Mouse (Mus musculus) erythroblast, embryonic 14.5 days (primary cell): ENCODE measurements around the gene Atf2. TPM values are rescaled to one million over a fixed set of nuclear protein-coding genes. Genes with fewer than 3 reads are reported as not detected.

Experiments used
- H3K27me3 ChIP-seq: 2 replicates; pipeline ENCODE4 v1.6.1; 2012; ENCODE audit warnings: inconsistent platforms; ENCODE audit not compliant: control insufficient read depth
- H3K36me3 ChIP-seq: 2 replicates; pipeline ENCODE4 v1.6.1; 2012; ENCODE audit warnings: mild to moderate bottlenecking, inconsistent platforms; ENCODE audit not compliant: control insufficient read depth
- H3K4me1 ChIP-seq: 2 replicates; pipeline ENCODE4 v1.6.1; 2012; ENCODE audit warnings: inconsistent platforms; ENCODE audit not compliant: control insufficient read depth
- H3K4me3 ChIP-seq: replicated peaks from 2 replicates; pipeline ENCODE3; 2012; ENCODE audit warnings: moderate library complexity, mild to moderate bottlenecking, inconsistent platforms
- H3K9me3 ChIP-seq: 2 replicates; pipeline ENCODE4 v1.6.1; 2012; ENCODE audit warnings: low read length, inconsistent platforms, mixed read lengths; ENCODE audit not compliant: control insufficient read depth
- GATA1 ChIP-seq: IDR thresholded peaks from 2 replicates; pipeline ENCODE4 v1.6.1; 2012; ENCODE audit warnings: low read length, inconsistent platforms, mixed read lengths
- TAL1 ChIP-seq: IDR thresholded peaks from 3 replicates; pipeline ENCODE4 v1.6.1; 2012; ENCODE audit warnings: low read length, inconsistent platforms, mixed read lengths
- polyA plus RNA-seq: library from polyadenylated mRNA; stranded (reverse); fragments of >175 nt; gene quantifications from 2 replicates; pipeline ENCODE4 v1.2.3, GENCODE M21; 2012

Atf2 gene
- polyA plus RNA-seq, 1 experiment = 0.33 TPM

DNA sequence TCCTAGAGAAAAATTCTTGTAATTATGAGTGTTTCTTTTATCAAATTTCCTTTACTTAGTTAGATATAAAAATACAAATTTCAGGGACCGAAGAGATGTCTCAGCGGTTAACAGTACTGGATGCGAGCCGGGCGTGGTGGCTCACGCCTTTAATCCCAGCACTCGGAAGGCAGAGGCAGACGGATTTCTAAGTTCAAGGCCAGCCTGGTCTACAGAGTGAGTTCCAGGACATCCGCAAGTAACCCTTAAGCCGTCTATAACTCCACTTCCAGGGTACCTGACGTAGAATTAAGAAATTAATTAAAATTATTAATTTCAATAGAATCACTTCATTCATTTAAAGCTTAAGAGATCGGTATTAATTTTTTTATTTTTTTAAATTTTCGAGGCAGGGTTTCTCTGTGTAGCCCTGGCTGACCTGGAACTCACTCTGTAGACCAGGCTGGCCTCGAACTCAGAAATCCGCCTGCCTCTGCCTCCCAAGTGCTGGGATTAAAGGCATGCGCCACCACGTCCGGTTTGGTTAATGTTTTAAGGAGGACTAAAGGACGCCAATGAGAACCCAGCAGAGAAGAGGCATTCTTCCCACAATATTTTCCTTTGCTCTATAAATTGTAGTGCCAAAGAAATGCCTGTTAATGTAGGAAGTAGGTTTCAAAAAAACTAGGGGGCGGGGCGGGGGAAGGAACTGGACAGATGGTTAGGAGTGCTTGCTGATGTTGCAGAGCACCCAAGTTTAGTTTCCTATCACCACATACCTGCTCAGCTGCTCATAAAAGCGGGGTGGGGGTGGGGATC, 1.2 kb upstream of the Atf2 start:
- no peaks in the 10 kb centered on the region for H3K9me3 ChIP-seq
- H3K4me3 ChIP-seq = peak overlapping the region; percentile 74
- H3K4me1 ChIP-seq = peaks cover 31% of the 10 kb centered on the region
- no peak for TF ChIP-seq GATA1
- TF ChIP-seq TAL1 = no peak
- H3K27me3 ChIP-seq = no peaks in the 10 kb centered on the region
- peaks cover 9% of the 10 kb centered on the region for H3K36me3 ChIP-seq

DNA sequence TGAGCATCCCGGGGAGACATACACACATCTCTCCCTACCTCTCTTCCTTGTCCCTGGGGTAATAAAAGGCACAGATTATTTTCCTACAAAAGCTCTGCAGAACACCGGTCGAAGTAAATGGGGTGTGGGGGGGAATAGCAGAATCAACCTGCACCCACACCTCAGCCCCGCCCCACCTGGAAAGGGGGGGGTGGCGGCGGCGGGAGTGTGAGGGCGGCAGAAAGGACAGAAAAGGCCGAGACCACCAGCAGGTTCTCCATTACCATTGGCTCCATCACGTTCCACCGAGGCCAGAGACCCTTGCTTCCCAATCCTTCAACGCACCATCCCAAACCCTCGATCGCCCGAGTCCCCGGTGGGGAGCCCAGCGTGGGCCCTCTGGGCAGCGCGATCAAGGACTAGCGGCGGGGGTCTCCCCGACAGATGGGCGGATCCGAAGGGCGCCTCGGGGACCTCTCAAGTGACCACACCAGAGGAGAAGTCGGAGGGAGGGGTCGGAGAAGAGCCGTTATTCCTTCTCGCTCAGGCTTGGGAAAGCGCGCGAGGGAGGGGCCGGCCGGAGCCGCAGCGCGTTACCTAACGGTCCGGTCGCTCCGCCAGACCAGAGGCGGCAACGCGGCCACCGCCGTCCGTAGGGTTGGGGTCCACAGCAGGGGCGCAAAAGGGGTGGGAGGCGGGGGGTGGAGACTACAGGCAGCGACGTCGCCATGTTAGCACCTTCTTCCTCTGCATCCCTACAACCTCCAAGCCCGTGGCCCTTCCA, 557 bp downstream of the Atf2 start:
- Histone ChIP-seq H3K4me3 (peak overlapping the region; percentile 74), H3K27me3 (no peaks in the 10 kb centered on the region), H3K36me3 (peaks cover 15% of the 10 kb centered on the region), H3K9me3 (no peaks in the 10 kb centered on the region), H3K4me1 (peaks cover 40% of the 10 kb centered on the region)
- TF ChIP-seq TAL1 = no peak
- no peak for TF ChIP-seq GATA1

DNA sequence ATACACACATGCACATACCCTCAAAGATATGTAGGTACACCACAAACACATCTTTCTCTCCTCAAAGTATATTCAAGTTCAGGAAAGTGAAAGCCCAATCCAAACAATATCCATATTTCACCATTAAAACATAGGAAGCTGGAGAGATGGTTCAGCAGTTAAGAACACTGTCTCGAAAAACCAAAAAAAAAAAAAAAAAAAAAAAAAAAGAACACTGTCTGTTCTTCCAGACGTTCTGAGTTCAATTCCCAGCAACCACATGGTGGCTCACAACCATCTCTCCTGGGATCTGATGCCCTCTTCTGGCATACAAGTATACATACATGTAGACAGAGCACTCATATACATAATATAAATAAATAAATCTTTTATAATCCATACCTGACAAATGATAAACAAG, 6.4 kb downstream of the Atf2 start:
- Histone ChIP-seq H3K36me3 (peaks cover 20% of the 10 kb centered on the region), H3K9me3 (no peaks in the 10 kb centered on the region), H3K4me3 (no peak overlapping the region), H3K27me3 (no peaks in the 10 kb centered on the region), H3K4me1 (peaks cover 28% of the 10 kb centered on the region)
- TF ChIP-seq GATA1 (no peak), TAL1 (no peak)

DNA sequence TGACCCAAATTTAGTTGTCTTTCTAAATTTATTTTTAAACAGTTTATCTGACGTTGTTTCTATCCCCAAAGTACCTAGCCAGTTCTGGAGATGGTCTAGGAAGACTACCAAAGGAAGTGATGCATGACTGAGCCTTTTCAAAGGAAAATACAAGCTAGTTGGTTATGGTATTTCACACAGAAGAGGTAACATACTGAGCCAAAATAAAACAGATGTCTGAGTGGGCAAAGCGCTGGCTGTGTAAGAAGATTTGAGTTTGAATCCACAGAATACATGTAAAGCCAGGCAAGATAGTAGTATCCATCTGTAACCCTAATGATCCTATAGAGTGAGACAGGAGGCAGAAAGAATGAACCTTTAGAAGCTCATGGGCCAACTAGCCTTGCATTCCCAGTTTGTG, 14.5 kb downstream of the Atf2 start:
- TF ChIP-seq GATA1 (no peak), TAL1 (no peak)
- Histone ChIP-seq H3K4me1 (peaks cover 9% of the 10 kb centered on the region), H3K27me3 (no peaks in the 10 kb centered on the region), H3K9me3 (no peaks in the 10 kb centered on the region), H3K4me3 (no peak overlapping the region), H3K36me3 (peaks cover 34% of the 10 kb centered on the region)

DNA sequence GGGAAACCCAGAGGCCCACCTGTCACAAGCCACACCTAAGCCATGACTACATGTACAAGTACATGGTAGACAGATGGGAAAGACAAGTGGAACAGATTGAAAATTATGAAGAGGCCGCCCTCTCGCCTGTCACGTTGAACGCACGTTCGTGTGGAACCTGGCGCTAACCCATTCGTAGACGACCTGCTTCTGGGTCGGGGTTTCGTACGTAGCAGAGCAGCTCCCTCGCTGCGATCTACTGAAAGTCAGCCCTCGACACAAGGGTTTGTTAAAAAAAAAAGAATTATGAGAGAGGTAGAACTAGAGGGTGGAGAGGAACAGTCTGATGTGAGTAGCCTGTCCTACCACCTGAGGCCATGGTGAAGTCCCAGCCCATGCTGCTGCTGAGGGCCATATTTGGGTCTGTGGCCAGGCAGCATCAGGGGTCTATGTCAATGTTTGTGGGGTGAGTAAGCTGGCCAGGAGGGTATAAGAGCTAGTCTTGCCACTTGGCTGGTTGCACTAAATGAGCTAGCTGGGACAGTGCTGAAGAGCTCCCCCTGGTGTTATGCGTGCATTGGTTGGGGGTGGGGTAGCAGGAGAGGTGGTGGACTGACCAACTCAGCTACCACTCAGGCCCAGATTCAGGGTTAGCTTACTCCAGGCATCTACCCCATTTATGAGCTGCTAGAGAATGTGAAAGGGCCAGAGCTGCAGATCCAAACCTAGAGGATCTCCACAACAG, 24.5 kb downstream of the Atf2 start:
- no peaks in the 10 kb centered on the region for H3K27me3 ChIP-seq
- no peaks in the 10 kb centered on the region for H3K9me3 ChIP-seq
- TF ChIP-seq TAL1 (no peak), GATA1 (no peak)
- H3K4me3 ChIP-seq = no peak overlapping the region
- H3K36me3 ChIP-seq = peaks cover 28% of the 10 kb centered on the region
- no peaks in the 10 kb centered on the region for H3K4me1 ChIP-seq

DNA sequence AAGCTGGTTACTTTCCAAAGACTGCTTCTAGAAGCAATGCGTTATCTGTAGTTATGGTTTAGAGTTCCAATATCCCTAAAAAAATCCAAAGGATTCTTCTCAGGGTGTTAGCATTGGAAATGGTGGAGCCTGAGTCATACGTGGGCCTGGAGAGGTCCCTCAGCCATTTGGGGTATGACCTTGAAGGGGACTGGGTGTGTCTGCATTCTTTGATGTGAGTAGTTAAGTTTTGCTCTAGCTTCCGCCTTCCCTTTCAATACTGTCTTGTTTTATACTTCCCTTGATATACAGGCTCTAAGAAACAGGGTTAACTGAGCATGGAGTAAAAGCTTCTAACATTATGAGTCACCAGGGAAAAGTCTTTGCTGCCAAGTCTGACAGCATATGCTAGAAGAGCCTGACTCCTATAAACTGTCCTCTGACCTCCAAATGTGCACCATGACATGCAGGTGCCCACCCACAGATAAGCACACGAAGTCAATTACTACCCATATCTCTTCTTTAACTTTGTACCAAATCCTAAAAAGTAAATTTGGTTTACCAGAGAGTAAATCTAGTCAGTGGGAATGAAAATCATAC, 32.3 kb downstream of the Atf2 start:
- no peaks in the 10 kb centered on the region for H3K9me3 ChIP-seq
- H3K27me3 ChIP-seq = no peaks in the 10 kb centered on the region
- H3K4me3 ChIP-seq = no peak overlapping the region
- peaks cover 6% of the 10 kb centered on the region for H3K4me1 ChIP-seq
- TF ChIP-seq TAL1 (no peak), GATA1 (no peak)
- H3K36me3 ChIP-seq = peaks cover 13% of the 10 kb centered on the region

DNA sequence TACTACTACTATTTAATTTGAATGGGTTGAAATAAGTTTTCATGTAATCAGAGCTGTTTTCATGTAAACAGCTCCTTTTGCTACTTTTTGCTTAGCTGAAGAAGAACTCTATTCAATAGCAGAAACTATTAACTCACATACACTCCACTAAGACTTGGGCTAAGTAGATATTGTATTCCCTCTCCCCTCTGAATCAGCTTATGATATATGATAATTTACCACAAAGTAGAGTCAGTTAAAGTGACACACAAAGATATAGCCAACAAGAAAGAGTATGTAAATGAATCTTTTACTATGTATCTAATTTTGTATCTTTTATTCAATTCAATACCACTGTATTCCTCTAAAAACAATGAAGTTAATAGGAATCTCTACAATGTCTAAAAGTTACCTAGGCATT, 35.1 kb downstream of the Atf2 start:
- H3K4me1 ChIP-seq = peaks cover 6% of the 10 kb centered on the region
- no peak overlapping the region for H3K4me3 ChIP-seq
- peaks cover 10% of the 10 kb centered on the region for H3K36me3 ChIP-seq
- TF ChIP-seq GATA1 (no peak), TAL1 (no peak)
- no peaks in the 10 kb centered on the region for H3K27me3 ChIP-seq
- H3K9me3 ChIP-seq = no peaks in the 10 kb centered on the region

DNA sequence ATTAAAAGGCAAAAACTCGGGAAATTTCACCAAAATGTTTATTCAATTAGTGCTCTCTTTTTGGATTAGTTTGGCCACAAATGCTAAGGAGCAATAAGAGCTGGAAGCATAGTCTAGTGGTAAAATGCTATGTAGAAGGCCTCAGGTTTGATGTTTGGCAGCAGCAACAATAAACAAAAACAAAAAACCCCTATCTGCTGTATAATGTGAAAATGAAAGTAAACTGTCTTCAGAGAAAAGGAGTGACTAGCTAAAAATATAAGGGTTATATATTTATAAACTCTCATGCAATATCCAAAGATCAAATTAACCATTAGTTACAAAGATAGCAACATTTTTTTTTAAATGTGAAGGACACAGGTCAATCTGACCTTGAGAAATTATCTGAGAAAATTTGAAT, 36.2 kb downstream of the Atf2 start:
- H3K4me3 ChIP-seq = no peak overlapping the region
- no peaks in the 10 kb centered on the region for H3K9me3 ChIP-seq
- H3K27me3 ChIP-seq = no peaks in the 10 kb centered on the region
- peaks cover 6% of the 10 kb centered on the region for H3K4me1 ChIP-seq
- TF ChIP-seq GATA1 = no peak
- TF ChIP-seq TAL1 = no peak
- H3K36me3 ChIP-seq = peaks cover 5% of the 10 kb centered on the region
